Mouse (Mus musculus) heart, embryonic 10.5 days (tissue): ENCODE results near the gene Zcchc4. TPM values are rescaled to one million over a fixed set of nuclear protein-coding genes. Genes with fewer than 3 reads are reported as not detected.
"Not testable (repeated sequence)": the region's sequence is repeated elsewhere in the genome, so short reads cannot be mapped to it uniquely, and the experiment has no call there.

Experiments
- DNase-seq: peaks from one replicate; pipeline ENCODE4 v3.0.0-alpha.2; 2017; ENCODE audit warnings: low spot score
- H3K27ac ChIP-seq: fragments of 300-500 bp; sonication (generic); 2 replicates; pipeline ENCODE4 v1.5.1; 2016; ENCODE audit warnings: mild to moderate bottlenecking
- H3K27me3 ChIP-seq: fragments of 300-500 bp; sonication (generic); 2 replicates; pipeline ENCODE4 v1.6.1; 2016; ENCODE audit warnings: mild to moderate bottlenecking; ENCODE audit not compliant: poor library complexity, insufficient read depth, severe bottlenecking
- H3K36me3 ChIP-seq: fragments of 300-500 bp; sonication (generic); 2 replicates; pipeline ENCODE4 v1.6.1; 2016; ENCODE audit warnings: mild to moderate bottlenecking, moderate library complexity
- H3K4me1 ChIP-seq: fragments of 300-500 bp; sonication (generic); 2 replicates; pipeline ENCODE4 v1.6.1; 2016; ENCODE audit warnings: mild to moderate bottlenecking
- H3K4me3 ChIP-seq: fragments of 300-500 bp; sonication (generic); 2 replicates; pipeline ENCODE4 v1.5.1; 2016; ENCODE audit warnings: mild to moderate bottlenecking, moderate library complexity
- H3K9me3 ChIP-seq: fragments of 300-500 bp; sonication (generic); 2 replicates; pipeline ENCODE4 v1.6.1; 2016; ENCODE audit warnings: mild to moderate bottlenecking, moderate library complexity
- WGBS: fragments of 180-500 bp; shearing (Covaris S2); methylation state at CpG from one replicate; pipeline ENCODE4 v1.1.7; 2016; 5-methylcytosine and 5-hydroxymethylcytosine counted together
- polyA plus RNA-seq: library from polyadenylated mRNA; unstranded; fragments of >200 nt; fragmentation: Nextera tagmentation; extraction: Ambion mirVana; gene quantifications from 2 replicates; pipeline ENCODE4 v1.2.1, GENCODE M21; 2016

The Zcchc4 gene
- polyA plus RNA-seq, 1 experiment from 2014 or later: 14.7 TPM

DNA sequence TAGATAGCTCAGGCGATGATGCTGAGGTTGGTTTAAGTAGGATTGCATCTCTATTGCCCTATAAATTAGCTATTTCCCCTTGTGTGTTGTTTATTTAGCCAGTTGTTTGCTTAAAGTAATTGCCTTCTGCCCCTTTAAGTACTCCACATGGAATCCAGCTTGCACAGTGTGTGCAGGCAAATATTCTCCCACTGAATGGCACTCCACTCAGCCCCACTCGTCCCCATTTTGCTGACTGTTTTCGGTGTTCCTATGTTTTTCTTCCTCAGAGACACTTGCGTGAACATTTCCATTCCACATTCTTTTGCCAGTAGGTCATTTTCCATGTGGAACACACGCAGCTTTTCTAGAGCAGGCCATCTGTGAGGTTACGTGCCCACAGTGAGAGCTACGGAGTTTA, 12.6 kb upstream of the Zcchc4 start:
- H3K27ac ChIP-seq: no peak overlapping the region
- H3K36me3 ChIP-seq: peaks cover 24% of the 10 kb centered on the region
- no peaks in the 10 kb centered on the region for H3K4me1 ChIP-seq
- 80% methylated on average over 7 of the region's 7 CpGs for WGBS
- no peak overlapping the region for H3K4me3 ChIP-seq
- H3K27me3 ChIP-seq: no peaks in the 10 kb centered on the region
- no peak for DNase-seq
- H3K9me3 ChIP-seq: no peaks in the 10 kb centered on the region

DNA sequence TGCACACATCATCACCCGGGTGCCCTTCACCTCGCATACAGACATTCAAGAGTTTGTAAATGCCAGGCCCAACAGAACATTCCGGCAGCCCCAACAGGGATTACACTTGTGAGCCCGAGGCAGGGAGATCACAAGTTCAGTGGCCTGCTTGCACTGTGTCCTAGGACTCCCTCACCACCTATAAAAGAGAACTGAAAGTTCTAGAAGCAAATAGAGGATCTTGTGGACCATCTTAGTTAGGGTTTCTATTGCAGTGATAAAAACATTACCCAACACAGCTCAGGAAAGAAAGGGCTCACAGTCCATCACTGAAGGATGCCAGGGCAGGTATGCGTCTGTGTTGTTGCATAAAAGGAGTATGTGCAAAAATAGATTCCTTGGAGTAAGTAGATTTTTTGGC, 942 bp upstream of the Zcchc4 start:
- WGBS: 77% methylated on average over 5 of the region's 5 CpGs
- no peak overlapping the region for H3K27ac ChIP-seq
- H3K9me3 ChIP-seq: no peaks in the 10 kb centered on the region
- H3K27me3 ChIP-seq: no peaks in the 10 kb centered on the region
- peaks cover 7% of the 10 kb centered on the region; the same call in 1 of the 2 replicates for H3K4me1 ChIP-seq
- peaks cover 6% of the 10 kb centered on the region; the same call in 1 of the 2 replicates for H3K36me3 ChIP-seq
- no peak overlapping the region for H3K4me3 ChIP-seq
- DNase-seq: no peak

GRCm38 (mm10) chr5:52776466-52777354, 1.5 kb downstream of the Zcchc4 start:
- H3K4me1 ChIP-seq, H3K27me3 ChIP-seq, H3K9me3 ChIP-seq, H3K27ac ChIP-seq, H3K36me3 ChIP-seq, DNase-seq, H3K4me3 ChIP-seq: not testable (repeated sequence)
- WGBS: 85% methylated on average over 8 of the region's 8 CpGs

DNA sequence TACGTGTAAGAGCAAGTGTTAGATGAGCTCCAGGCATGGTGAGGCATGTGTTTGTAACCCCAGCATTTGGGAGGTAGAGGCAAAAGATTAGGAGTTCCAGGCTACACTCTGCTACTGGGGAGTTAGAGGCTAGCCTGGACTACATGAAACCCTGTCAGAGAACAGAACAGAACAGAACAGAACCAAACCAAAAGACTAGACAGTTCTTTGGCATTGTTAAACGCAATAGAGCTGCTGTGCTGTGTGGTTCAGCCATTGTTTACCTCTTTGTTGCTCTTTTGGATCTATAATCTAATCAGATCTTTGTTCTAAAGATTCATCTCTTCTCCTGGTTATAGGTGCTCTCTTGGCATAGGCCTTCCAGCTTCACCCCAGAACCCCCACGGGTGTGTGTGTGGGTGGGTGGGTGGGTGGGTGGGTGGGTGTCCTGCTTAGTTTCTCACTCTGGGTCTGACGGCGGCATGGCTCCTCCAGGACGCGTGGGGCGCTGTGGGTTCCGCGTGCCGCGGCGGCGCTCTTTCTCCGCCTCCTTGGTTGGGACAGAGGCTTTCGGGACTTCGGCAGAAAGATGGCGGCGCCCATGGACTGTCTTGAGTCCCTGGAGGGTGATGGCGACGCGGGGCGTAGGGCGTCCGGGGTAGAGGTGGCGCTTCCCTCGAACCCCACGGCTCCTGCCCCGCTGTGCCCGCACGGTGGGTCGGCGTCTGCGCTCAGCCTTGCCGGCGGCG, 7.5 kb downstream of the Zcchc4 start:
- H3K36me3 ChIP-seq: peaks cover 12% of the 10 kb centered on the region; the same call in 1 of the 2 replicates
- peak; percentile 95 for DNase-seq

DNA sequence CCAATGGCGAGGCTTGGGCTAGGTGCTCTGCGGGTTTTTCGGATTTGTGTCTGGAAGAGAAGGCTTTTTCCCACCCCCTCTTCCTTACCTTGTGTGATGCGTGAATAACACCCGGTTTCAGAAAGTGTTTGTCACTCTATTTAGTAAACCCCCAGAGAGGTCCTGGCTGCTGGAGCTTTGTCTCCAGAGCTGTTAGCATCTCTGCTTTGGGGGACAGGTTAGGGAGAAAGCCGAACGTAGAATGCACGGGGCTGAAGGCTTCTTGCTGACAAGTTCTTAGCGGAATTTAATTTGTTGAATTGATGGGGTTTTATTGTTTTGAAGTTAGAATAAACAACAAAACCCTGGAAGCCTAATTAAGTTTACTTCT, 8.0 kb downstream of the Zcchc4 start:
- peaks cover 12% of the 10 kb centered on the region; the same call in 1 of the 2 replicates for H3K36me3 ChIP-seq
- H3K9me3 ChIP-seq: no peaks in the 10 kb centered on the region
- H3K27ac ChIP-seq: peak overlapping the region; percentile 95
- no peaks in the 10 kb centered on the region for H3K27me3 ChIP-seq
- no peak for DNase-seq
- peak overlapping the region; percentile 91 for H3K4me3 ChIP-seq
- 0% methylated on average over 9 of the region's 9 CpGs for WGBS
- no peaks in the 10 kb centered on the region for H3K4me1 ChIP-seq

More for the DNA sequence above, 7.5 kb downstream of the Zcchc4 start:
- Histone ChIP-seq H3K27ac (peak overlapping the region; percentile 95), H3K4me3 (peak overlapping the region; percentile 91), H3K9me3 (no peaks in the 10 kb centered on the region), H3K4me1 (no peaks in the 10 kb centered on the region), H3K27me3 (no peaks in the 10 kb centered on the region)
- 5% methylated on average over 37 of the region's 37 CpGs for WGBS

DNA sequence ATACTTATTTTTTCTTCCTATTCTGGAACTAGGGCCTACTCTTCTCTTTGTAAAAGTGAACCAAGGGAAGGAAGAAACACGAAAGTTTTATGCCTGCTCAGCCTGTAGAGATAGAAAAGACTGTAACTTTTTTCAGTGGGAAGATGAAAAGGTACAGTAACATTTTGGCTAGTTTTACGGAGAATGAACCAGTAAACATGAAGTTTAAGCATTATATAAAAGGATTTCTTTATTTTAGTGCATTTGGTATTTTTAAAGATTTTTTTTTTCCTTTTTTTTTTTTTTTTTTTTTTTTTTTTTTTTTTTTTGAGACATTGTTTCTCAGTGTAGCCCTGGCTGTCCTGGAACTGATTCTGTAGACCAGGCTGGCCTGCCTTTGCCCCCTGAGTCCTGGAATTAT, 8.7 kb downstream of the Zcchc4 start:
- no peaks in the 10 kb centered on the region for H3K4me1 ChIP-seq
- H3K9me3 ChIP-seq: no peaks in the 10 kb centered on the region
- 75% methylated on average over 2 of the region's 2 CpGs for WGBS
- peak overlapping the region; percentile 91 for H3K4me3 ChIP-seq
- H3K27ac ChIP-seq: no peak overlapping the region
- peaks cover 17% of the 10 kb centered on the region; the same call in 1 of the 2 replicates for H3K36me3 ChIP-seq
- DNase-seq: no peak
- no peaks in the 10 kb centered on the region for H3K27me3 ChIP-seq

- H3K27me3 ChIP-seq: no peaks in the 10 kb centered on the region
- H3K36me3 ChIP-seq: peaks cover 21% of the 10 kb centered on the region; the same call in 1 of the 2 replicates
- no peaks in the 10 kb centered on the region for H3K4me1 ChIP-seq
- H3K4me3 ChIP-seq: no peak overlapping the region
- H3K9me3 ChIP-seq: no peaks in the 10 kb centered on the region
- WGBS: 69% methylated on average over 7 of the region's 7 CpGs
- no peak overlapping the region for H3K27ac ChIP-seq
- no peak for DNase-seq
Measured at GRCm38 (mm10) chr5:52786556-52787322, 11.5 kb downstream of the Zcchc4 start.

DNA sequence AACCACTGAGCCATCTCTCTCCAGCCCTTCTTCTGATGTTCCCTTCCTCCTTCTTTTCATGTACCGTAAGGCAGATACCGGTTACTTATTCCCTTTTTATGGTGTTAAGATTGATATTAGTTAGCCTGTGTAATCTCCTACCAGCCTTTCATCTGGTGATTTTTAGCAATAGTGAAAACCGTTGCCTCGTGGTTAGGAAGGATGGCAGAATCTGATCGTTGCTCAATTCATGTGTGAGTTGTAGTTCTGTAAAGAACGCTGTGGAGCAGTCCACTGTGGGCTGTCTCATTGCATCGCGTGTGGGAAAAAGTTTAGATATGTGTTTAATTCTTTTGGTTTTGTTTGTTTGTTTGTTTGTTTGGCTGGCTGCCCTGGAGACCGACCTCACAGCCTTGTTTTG, 18.0 kb downstream of the Zcchc4 start:
- Histone ChIP-seq H3K9me3 (no peaks in the 10 kb centered on the region), H3K27me3 (no peaks in the 10 kb centered on the region), H3K36me3 (peaks cover 38% of the 10 kb centered on the region), H3K4me1 (no peaks in the 10 kb centered on the region), H3K4me3 (no peak overlapping the region), H3K27ac (no peak overlapping the region)
- no peak for DNase-seq
- WGBS: 90% methylated on average over 9 of the region's 9 CpGs

GRCm38 (mm10) chr5:52794109-52794508, 18.9 kb downstream of the Zcchc4 start:
- H3K27me3 ChIP-seq: no peaks in the 10 kb centered on the region
- no peak overlapping the region for H3K4me3 ChIP-seq
- H3K36me3 ChIP-seq: peaks cover 37% of the 10 kb centered on the region
- WGBS: 91% methylated on average over 9 of the region's 9 CpGs
- no peaks in the 10 kb centered on the region for H3K4me1 ChIP-seq
- DNase-seq: no peak
- H3K27ac ChIP-seq: no peak overlapping the region
- no peaks in the 10 kb centered on the region for H3K9me3 ChIP-seq

- Histone ChIP-seq H3K9me3 (no peaks in the 10 kb centered on the region), H3K4me3 (no peak overlapping the region), H3K4me1 (no peaks in the 10 kb centered on the region), H3K27ac (no peak overlapping the region), H3K36me3 (peaks cover 48% of the 10 kb centered on the region), H3K27me3 (no peaks in the 10 kb centered on the region)
- WGBS: 90% methylated on average over 12 of the region's 12 CpGs
- DNase-seq: no peak
Measured at GRCm38 (mm10) chr5:52799274-52799985, 24.2 kb downstream of the Zcchc4 start.

DNA sequence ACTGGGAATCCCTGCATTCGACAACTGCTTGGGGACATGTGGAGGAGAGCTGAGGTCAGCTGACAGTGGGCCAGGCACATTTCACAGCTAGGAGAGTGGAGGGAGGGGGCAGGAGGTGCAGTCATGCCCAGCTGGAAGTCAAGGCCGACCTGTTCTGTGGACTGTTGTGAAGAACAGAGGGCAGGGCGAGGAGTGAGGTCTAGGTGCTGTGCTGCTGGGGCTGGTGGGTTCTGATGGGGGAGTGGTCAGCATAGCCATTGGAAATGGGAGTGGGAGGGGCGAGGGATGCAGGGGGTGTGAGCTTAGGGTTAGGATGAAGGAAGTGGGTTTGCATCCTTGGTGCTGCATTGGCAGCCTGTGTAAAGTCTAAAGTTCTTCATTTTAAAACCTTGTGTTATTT, 30.6 kb downstream of the Zcchc4 start:
- peaks cover 32% of the 10 kb centered on the region; the same call in 1 of the 2 replicates for H3K36me3 ChIP-seq
- 61% methylated on average over 4 of the region's 4 CpGs for WGBS
- H3K27me3 ChIP-seq: no peaks in the 10 kb centered on the region
- no peak for DNase-seq
- H3K27ac ChIP-seq: 0 out of 2 replicates have a peak overlapping the region, but pooled peaks have one; percentile 22
- no peaks in the 10 kb centered on the region for H3K9me3 ChIP-seq
- H3K4me3 ChIP-seq: no peak overlapping the region
- H3K4me1 ChIP-seq: peaks cover 9% of the 10 kb centered on the region; the same call in 1 of the 2 replicates

- Histone ChIP-seq H3K9me3 (no peaks in the 10 kb centered on the region), H3K36me3 (peaks cover 32% of the 10 kb centered on the region; the same call in 1 of the 2 replicates), H3K4me1 (peaks cover 9% of the 10 kb centered on the region; the same call in 1 of the 2 replicates), H3K4me3 (no peak overlapping the region), H3K27me3 (no peaks in the 10 kb centered on the region), H3K27ac (no peak overlapping the region)
- DNase-seq: no peak
- WGBS: 50% methylated on average over 8 of the region's 8 CpGs
Measured at GRCm38 (mm10) chr5:52806349-52806748, 31.1 kb downstream of the Zcchc4 start.
